Comparison of ENCODE assay signal across 8 mouse cellular contexts in genomic region chr8:120227891-120228591, GRCm38 (mm10). TPM values are rescaled to one million over a fixed set of nuclear protein-coding genes. Genes with fewer than 3 reads are reported as not detected.
DNase-seq lines count a peak whose midpoint lies in the region; ATAC-seq and TF ChIP-seq lines count a peak whose summit lies in the region.

TSS of gene Gse1 (plus strand) at chr8:120228456.

- no peaks in the 10 kb centered on the region for H3K27me3 ChIP-seq in C2C12 (ENCODE audit: control insufficient read depth, insufficient read depth, insufficient read length)
- H3K27me3 ChIP-seq in embryonic facial prominence, embryonic 10.5 days (replicated peaks; ENCODE audit: low read depth, poor library complexity, severe bottlenecking), result peaks cover 59% of the 10 kb centered on the region
- no peaks in the 10 kb centered on the region for H3K27me3 ChIP-seq in heart, adult 2 months (ENCODE audit: control insufficient read depth, insufficient read depth, low read length)
- peaks cover 3% of the 10 kb centered on the region for H3K27me3 ChIP-seq in kidney, adult 2 months (replicated peaks; ENCODE audit: control insufficient read depth, insufficient read depth, low read length)
- H3K27me3 ChIP-seq in limb, embryonic 12.5 days, result peaks cover 8% of the 10 kb centered on the region; the same call in 1 of the 2 replicates
- H3K27me3 ChIP-seq in midbrain, embryonic 14.5 days (ENCODE audit: control insufficient read depth, insufficient read depth, low read length), result peaks cover 22% of the 10 kb centered on the region; the same call in 1 of the 2 replicates
- H3K27me3 ChIP-seq in testis, adult 2 months (ENCODE audit: control insufficient read depth, insufficient read depth, low read length), result no peaks in the 10 kb centered on the region

- H3K79me2 ChIP-seq in C2C12 (ENCODE audit: control insufficient read depth, insufficient read depth), result peaks cover 40% of the 10 kb centered on the region
- peaks cover 1% of the 10 kb centered on the region; the same call in 1 of the 2 replicates for H3K79me2 ChIP-seq in heart, adult 2 months (replicated peaks; ENCODE audit: control insufficient read depth, insufficient read depth, low read length)

- no peak for TF ChIP-seq EP300 in heart, adult 2 months (IDR thresholded peaks at IDR 0.05; ENCODE audit: insufficient read depth, low read depth, low read length)

- peaks cover 5% of the 10 kb centered on the region for H3K36me3 ChIP-seq in C2C12 (ENCODE audit: control insufficient read depth, insufficient read depth)
- H3K36me3 ChIP-seq in embryonic facial prominence, embryonic 10.5 days (replicated peaks), result no peaks in the 10 kb centered on the region
- no peaks in the 10 kb centered on the region for H3K36me3 ChIP-seq in heart, adult 2 months (ENCODE audit: control insufficient read depth, insufficient read depth, low read length)
- H3K36me3 ChIP-seq in kidney, adult 2 months (ENCODE audit: control insufficient read depth, insufficient read depth, low read length), result no peaks in the 10 kb centered on the region
- no peaks in the 10 kb centered on the region for H3K36me3 ChIP-seq in limb, embryonic 12.5 days
- H3K36me3 ChIP-seq in midbrain, embryonic 14.5 days (ENCODE audit: control insufficient read depth, insufficient read depth, low read length), result no peaks in the 10 kb centered on the region
- H3K36me3 ChIP-seq in testis, adult 2 months (ENCODE audit: control insufficient read depth, insufficient read depth, low read length), result no peaks in the 10 kb centered on the region

- no peaks in the 10 kb centered on the region for H3K9me3 ChIP-seq in embryonic facial prominence, embryonic 10.5 days
- no peaks in the 10 kb centered on the region for H3K9me3 ChIP-seq in limb, embryonic 12.5 days
- no peaks in the 10 kb centered on the region for H3K9me3 ChIP-seq in midbrain, embryonic 14.5 days (ENCODE audit: control insufficient read depth, low read length)

- H3K4me2 ChIP-seq in limb, embryonic 12.5 days, result peak within 1 kb of the TSS; percentile 99
- H3K4me2 ChIP-seq in midbrain, embryonic 14.5 days (ENCODE audit: low read length), result peak within 1 kb of the TSS; percentile 91

- peak within 1 kb of the TSS; percentile 39 for H3K4me3 ChIP-seq in C2C12 (ENCODE audit: insufficient read depth, poor library complexity, severe bottlenecking)
- H3K4me3 ChIP-seq in embryonic facial prominence, embryonic 10.5 days, result peak within 1 kb of the TSS; percentile 80
- H3K4me3 ChIP-seq in heart, adult 2 months, result peak within 1 kb of the TSS; percentile 64
- peak within 1 kb of the TSS; percentile 58 for H3K4me3 ChIP-seq in kidney, adult 2 months (ENCODE audit: insufficient read depth, low read depth, low read length)
- peak within 1 kb of the TSS; percentile 72 for H3K4me3 ChIP-seq in limb, embryonic 12.5 days (replicated peaks)
- peak within 1 kb of the TSS; percentile 54 for H3K4me3 ChIP-seq in midbrain, embryonic 14.5 days (replicated peaks; ENCODE audit: low read depth, low read length)
- peak within 1 kb of the TSS; percentile 71 for H3K4me3 ChIP-seq in testis, adult 2 months (ENCODE audit: control insufficient read depth, low read depth, low read length)

- ATAC-seq in limb, embryonic 12.5 days (ENCODE audit: insufficient number of reproducible peaks, insufficient read depth, low FRiP score, low TSS enrichment, low read depth), result peak; percentile 34; the same call in 1 of the 2 replicates
- ATAC-seq in midbrain, embryonic 14.5 days (ENCODE audit: low FRiP score, low TSS enrichment), result peak; percentile 81

- peaks cover 91% of the 10 kb centered on the region for H3K4me1 ChIP-seq in embryonic facial prominence, embryonic 10.5 days
- peaks cover 30% of the 10 kb centered on the region for H3K4me1 ChIP-seq in heart, adult 2 months (ENCODE audit: control insufficient read depth, insufficient read depth, low read length)
- no peaks in the 10 kb centered on the region for H3K4me1 ChIP-seq in kidney, adult 2 months (ENCODE audit: control insufficient read depth, insufficient read depth, low read length)
- peaks cover 88% of the 10 kb centered on the region for H3K4me1 ChIP-seq in limb, embryonic 12.5 days (replicated peaks)
- H3K4me1 ChIP-seq in midbrain, embryonic 14.5 days (ENCODE audit: control insufficient read depth, insufficient read depth, low read length), result peaks cover 61% of the 10 kb centered on the region
- peaks cover 12% of the 10 kb centered on the region for H3K4me1 ChIP-seq in testis, adult 2 months (ENCODE audit: control insufficient read depth, insufficient read depth, low read length)

- H3ac ChIP-seq in C2C12 (ENCODE audit: control insufficient read depth, insufficient read length, low read depth), result peak within 1 kb of the TSS; percentile 70

- TF ChIP-seq POLR2A in heart, adult 2 months (IDR thresholded peaks at IDR 0.05; ENCODE audit: insufficient read depth, low read depth, low read length), result peak; percentile 15; the same call in 1 of the 2 replicates
- no peak for TF ChIP-seq POLR2A in kidney, adult 2 months (IDR thresholded peaks at IDR 0.05; ENCODE audit: low read depth, low read length)
- no peak for TF ChIP-seq POLR2A in testis, adult 2 months (IDR thresholded peaks at IDR 0.05; ENCODE audit: control insufficient read depth, low read depth, low read length)

- peaks cover 23% of the 10 kb centered on the region for H3K79me3 ChIP-seq in C2C12 (ENCODE audit: low read depth)

- peak; percentile 93 for DNase-seq in adrenal gland, postnatal 14 days
- peak; percentile 92 for DNase-seq in embryonic facial prominence, embryonic 10.5 days (ENCODE audit: low spot score)
- DNase-seq in heart, adult 2 months, result peak; percentile 89 to 91
- peak; percentile 89 for DNase-seq in kidney, adult 2 months
- peak; percentile 89 for DNase-seq in midbrain, embryonic 14.5 days

- 8% methylated on average over 52 of the region's 52 CpGs for WGBS in embryonic facial prominence, embryonic 10.5 days
- 23% methylated on average over 42 of the region's 52 CpGs for WGBS in heart, adult 2 months
- 15% methylated on average over 42 of the region's 52 CpGs for WGBS in kidney, adult 2 months
- 2% methylated on average over 34 of the region's 52 CpGs for WGBS in limb, embryonic 12.5 days
- 2% methylated on average over 28 of the region's 52 CpGs for WGBS in midbrain, embryonic 14.5 days

- intact Hi-C loops in heart, adult 2 months (cut with DNase I), result loop anchor here (5.0 kb wide), 1 partner anchor 309 kb away; no protein-coding TSS in a partner anchor

- H3K9ac ChIP-seq in heart, adult 2 months (ENCODE audit: low read depth, low read length), result peak within 1 kb of the TSS; percentile 86
- H3K9ac ChIP-seq in limb, embryonic 12.5 days (replicated peaks), result peak within 1 kb of the TSS; percentile 84
- H3K9ac ChIP-seq in midbrain, embryonic 14.5 days (replicated peaks; ENCODE audit: low read length), result peak within 1 kb of the TSS; percentile 64

- TF ChIP-seq CTCF in C2C12 (IDR thresholded peaks at IDR 0.05; ENCODE audit: control insufficient read depth, insufficient read depth, insufficient read length), result no peak
- no peak for TF ChIP-seq CTCF in heart, adult 2 months (IDR thresholded peaks at IDR 0.05)
- no peak for TF ChIP-seq CTCF in kidney, adult 2 months (conservative IDR thresholded peaks at IDR 0.05; ENCODE audit: insufficient read depth, insufficient read length, low read depth, low read length)
- no peak for TF ChIP-seq CTCF in testis, adult 2 months (IDR thresholded peaks at IDR 0.05; ENCODE audit: control insufficient read depth, insufficient read depth, insufficient replicate concordance, low read depth, low read length)

- H3K27ac ChIP-seq in embryonic facial prominence, embryonic 10.5 days (replicated peaks), result peak within 1 kb of the TSS; percentile 86
- peak within 1 kb of the TSS; percentile 9; the same call in 1 of the 2 replicates for H3K27ac ChIP-seq in heart, adult 2 months
- no peak within 1 kb of the TSS for H3K27ac ChIP-seq in kidney, adult 2 months (ENCODE audit: insufficient read depth, low read depth, low read length)
- H3K27ac ChIP-seq in limb, embryonic 12.5 days, result peak within 1 kb of the TSS; percentile 67; the same call in 1 of the 2 replicates
- H3K27ac ChIP-seq in midbrain, embryonic 14.5 days (replicated peaks; ENCODE audit: low read depth, low read length), result peak within 1 kb of the TSS; percentile 55
- no peak within 1 kb of the TSS for H3K27ac ChIP-seq in testis, adult 2 months (ENCODE audit: control insufficient read depth, insufficient read depth, low read depth, low read length)

TF ChIP-seq in C2C12, 6 proteins besides CTCF, POLR2A, EP300 and RAD21:
- TF ChIP-seq MAX (IDR thresholded peaks at IDR 0.05) (peak; percentile 7), MYOG (IDR thresholded peaks at IDR 0.05; ENCODE audit: control insufficient read depth, extremely low read depth, insufficient read length) (no peak), CEBPB (IDR thresholded peaks at IDR 0.05; ENCODE audit: low read depth) (peak; percentile 38), FOSL1 (IDR thresholded peaks at IDR 0.05; ENCODE audit: insufficient read depth, low read length, poor library complexity, severe bottlenecking) (no peak), USF1 (IDR thresholded peaks at IDR 0.05; ENCODE audit: low read depth) (no peak), MYOD1 (IDR thresholded peaks at IDR 0.05; ENCODE audit: control insufficient read depth, insufficient read length, low read depth) (no peak)

RNA-seq across cellular contexts. Expression of gene Gse1, which starts in this region (rescaled TPM):
- polyA plus RNA-seq in C2C12 (2012; fragmentation: generic; extraction: Trizol), result 15.6 TPM
- total RNA-seq in adrenal gland, postnatal 14 days (2021), result 29.9 and 33.9 TPM in 2 replicates
- 9.9 and 10.2 TPM in 2 replicates for polyA plus RNA-seq in embryonic facial prominence, embryonic 10.5 days (2016; fragmentation: Nextera tagmentation; extraction: Ambion mirVana)
- 10 to 100 TPM; 21.0 to 24.3 TPM for total RNA-seq in heart, adult 2 months (2021)
- 12.1 and 12.8 TPM in 2 replicates for polyA plus RNA-seq in heart, adult 2 months (2012; rRNA removed)
- 14.8 and 15.6 TPM in 2 replicates for polyA plus RNA-seq in kidney, adult 2 months (2012; rRNA removed)
- polyA plus RNA-seq in limb, embryonic 12.5 days (2016; fragmentation: Nextera tagmentation; extraction: Ambion mirVana), result 7.6 and 9.1 TPM in 2 replicates
- 28.6 and 29.0 TPM in 2 replicates for polyA plus RNA-seq in midbrain, embryonic 14.5 days (2014; fragmentation: Nextera tagmentation; extraction: Ambion mirVana)
- 4.0 and 4.3 TPM in 2 replicates for polyA plus RNA-seq in testis, adult 2 months (2012; rRNA removed)

Comparison
In these comparisons a context has a peak if more than half of its experiments do, and no peak if none do; other contexts are left out.
1. H3K27ac ChIP-seq: peak in embryonic facial prominence, embryonic 10.5 days (single experiment), heart, adult 2 months (single experiment), limb, embryonic 12.5 days (single experiment) and midbrain, embryonic 14.5 days (single experiment); none in kidney, adult 2 months (single experiment) and testis, adult 2 months (single experiment).
2. Peak in every context shown above with its lines, with median percentiles within 50 percentile points of each other: H3K4me3 ChIP-seq, DNase-seq and H3K9ac ChIP-seq.